Mouse (Mus musculus) lung, embryonic 16.5 days (tissue): ENCODE results near the gene Cd82. TPM values are rescaled to one million over a fixed set of nuclear protein-coding genes. Genes with fewer than 3 reads are reported as not detected.
A peak's percentile ranks its signal among the peaks of the same experiment; 100 is the strongest.

Source experiments
- ATAC-seq: fragments of 200-750 bp; cut with Nextera tagmentation; 2 replicates; pipeline ENCODE4 v1.8.0; 2017; ENCODE audit warnings: low read depth, mild to moderate bottlenecking, moderate library complexity
- H3K27ac ChIP-seq: fragments of 300-500 bp; sonication (generic); 2 replicates; pipeline ENCODE4 v1.5.1; 2014; ENCODE audit warnings: mild to moderate bottlenecking, control low read depth, low read length
- H3K27me3 ChIP-seq: fragments of 300-500 bp; sonication (generic); 2 replicates; pipeline ENCODE4 v1.6.1; 2014; ENCODE audit warnings: low read depth, low read length, mixed read lengths; ENCODE audit not compliant: control insufficient read depth, insufficient read depth
- H3K36me3 ChIP-seq: fragments of 300-500 bp; sonication (generic); 2 replicates; pipeline ENCODE4 v1.6.1; 2014; ENCODE audit warnings: low read length; ENCODE audit not compliant: control insufficient read depth, insufficient read depth
- H3K4me1 ChIP-seq: fragments of 300-500 bp; sonication (generic); replicated peaks from 2 replicates; pipeline ENCODE4 v1.6.1; 2014; ENCODE audit warnings: low read length, mixed read lengths; ENCODE audit not compliant: control insufficient read depth, insufficient read depth
- H3K4me2 ChIP-seq: fragments of 300-500 bp; sonication (generic); 2 replicates; pipeline ENCODE4 v1.6.1; 2014; ENCODE audit warnings: low read depth, low read length, control low read depth
- H3K4me3 ChIP-seq: fragments of 300-500 bp; sonication (generic); 2 replicates; pipeline ENCODE4 v1.5.1; 2014; ENCODE audit warnings: mild to moderate bottlenecking, low read length, control low read depth
- H3K9ac ChIP-seq: fragments of 300-500 bp; sonication (generic); 2 replicates; pipeline ENCODE4 v1.6.1; 2014; ENCODE audit warnings: low read length, control low read depth
- H3K9me3 ChIP-seq: fragments of 300-500 bp; sonication (generic); 2 replicates; pipeline ENCODE4 v1.6.1; 2016; ENCODE audit warnings: low read length; ENCODE audit not compliant: control insufficient read depth
- WGBS: fragments of 180-500 bp; shearing (Covaris S2); extraction: QIAGEN DNeasy Blood & Tissue Kit; methylation state at CpG from one replicate; pipeline ENCODE4 v1.1.7; 2014; 5-methylcytosine and 5-hydroxymethylcytosine counted together
- polyA plus RNA-seq: library from polyadenylated mRNA; unstranded; fragments of >200 nt; fragmentation: Nextera tagmentation; extraction: Ambion mirVana; gene quantifications from 2 replicates; pipeline ENCODE4 v1.2.1, GENCODE M21; 2015

Cd82 gene
- polyA plus RNA-seq, 1 experiment from 2014 or later, result 63.6 TPM

GRCm38 (mm10) chr2:93451219-93451938, 11.6 kb downstream of the Cd82 start:
- WGBS, result 55% methylated on average over 6 of the region's 6 CpGs
- Histone ChIP-seq H3K27ac (peak overlapping the region; percentile 77), H3K4me2 (no peak overlapping the region), H3K9me3 (no peaks in the 10 kb centered on the region), H3K4me3 (no peak overlapping the region), H3K36me3 (no peaks in the 10 kb centered on the region), H3K9ac (no peak overlapping the region), H3K27me3 (no peaks in the 10 kb centered on the region), H3K4me1 (peaks cover 52% of the 10 kb centered on the region)
- no peak for ATAC-seq

GRCm38 (mm10) chr2:93450695-93451094, 12.2 kb downstream of the Cd82 start:
- Histone ChIP-seq H3K9me3 (no peaks in the 10 kb centered on the region), H3K4me2 (no peak overlapping the region), H3K27me3 (no peaks in the 10 kb centered on the region), H3K4me3 (no peak overlapping the region), H3K36me3 (no peaks in the 10 kb centered on the region), H3K9ac (no peak overlapping the region), H3K4me1 (peaks cover 48% of the 10 kb centered on the region), H3K27ac (peak overlapping the region; percentile 77)
- WGBS, result 57% methylated on average over 7 of the region's 7 CpGs
- ATAC-seq, result peak; percentile 16; the same call in 1 of the 2 replicates

- no peaks in the 10 kb centered on the region for H3K27me3 ChIP-seq
- no peak overlapping the region for H3K4me3 ChIP-seq
- peaks cover 40% of the 10 kb centered on the region for H3K4me1 ChIP-seq
- H3K9me3 ChIP-seq, result no peaks in the 10 kb centered on the region
- H3K27ac ChIP-seq, result no peak overlapping the region
- H3K36me3 ChIP-seq, result no peaks in the 10 kb centered on the region
- no peak for ATAC-seq
- no peak overlapping the region for H3K4me2 ChIP-seq
- H3K9ac ChIP-seq, result no peak overlapping the region
- 68% methylated on average over 2 of the region's 2 CpGs for WGBS
These were observed 13.3 kb downstream of the Cd82 start for GRCm38 (mm10) chr2:93449657-93450056.

GRCm38 (mm10) chr2:93448774-93449173, 14.2 kb downstream of the Cd82 start:
- no peaks in the 10 kb centered on the region for H3K27me3 ChIP-seq
- 60% methylated on average over 5 of the region's 5 CpGs for WGBS
- ATAC-seq, result no peak
- H3K9me3 ChIP-seq, result no peaks in the 10 kb centered on the region
- H3K4me2 ChIP-seq, result no peak overlapping the region
- H3K4me1 ChIP-seq, result peaks cover 31% of the 10 kb centered on the region
- H3K36me3 ChIP-seq, result no peaks in the 10 kb centered on the region
- H3K27ac ChIP-seq, result no peak overlapping the region
- H3K4me3 ChIP-seq, result no peak overlapping the region
- H3K9ac ChIP-seq, result no peak overlapping the region

GRCm38 (mm10) chr2:93447500-93448249, 15.3 kb downstream of the Cd82 start:
- Histone ChIP-seq H3K27me3 (no peaks in the 10 kb centered on the region), H3K4me2 (no peak overlapping the region), H3K27ac (no peak overlapping the region), H3K4me1 (peaks cover 26% of the 10 kb centered on the region), H3K4me3 (no peak overlapping the region), H3K36me3 (no peaks in the 10 kb centered on the region), H3K9ac (no peak overlapping the region), H3K9me3 (no peaks in the 10 kb centered on the region)
- ATAC-seq, result no peak
- 74% methylated on average over 6 of the region's 6 CpGs for WGBS

- no peaks in the 10 kb centered on the region for H3K9me3 ChIP-seq
- no peak for ATAC-seq
- no peak overlapping the region for H3K4me2 ChIP-seq
- no peak overlapping the region for H3K27ac ChIP-seq
- H3K27me3 ChIP-seq, result no peaks in the 10 kb centered on the region
- H3K4me1 ChIP-seq, result peaks cover 19% of the 10 kb centered on the region
- no peaks in the 10 kb centered on the region for H3K36me3 ChIP-seq
- no peak overlapping the region for H3K4me3 ChIP-seq
- H3K9ac ChIP-seq, result no peak overlapping the region
- 61% methylated on average over 13 of the region's 13 CpGs for WGBS
These were observed 16.2 kb downstream of the Cd82 start for GRCm38 (mm10) chr2:93446606-93447353.

GRCm38 (mm10) chr2:93445237-93445651, 17.7 kb downstream of the Cd82 start:
- no peak overlapping the region for H3K27ac ChIP-seq

GRCm38 (mm10) chr2:93444280-93444679, 18.7 kb downstream of the Cd82 start:
- no peak overlapping the region for H3K9ac ChIP-seq
- no peak overlapping the region for H3K4me2 ChIP-seq
- no peaks in the 10 kb centered on the region for H3K36me3 ChIP-seq
- H3K4me3 ChIP-seq, result no peak overlapping the region
- no peak overlapping the region for H3K27ac ChIP-seq
- no peaks in the 10 kb centered on the region for H3K9me3 ChIP-seq
- no peaks in the 10 kb centered on the region for H3K27me3 ChIP-seq
- no peak for ATAC-seq
- peaks cover 13% of the 10 kb centered on the region for H3K4me1 ChIP-seq
- WGBS, result 80% methylated on average over 7 of the region's 7 CpGs

More at GRCm38 (mm10) chr2:93445237-93445651, 17.7 kb downstream of the Cd82 start:
- no peaks in the 10 kb centered on the region for H3K36me3 ChIP-seq
- H3K4me3 ChIP-seq, result no peak overlapping the region
- no peak overlapping the region for H3K9ac ChIP-seq
- H3K27me3 ChIP-seq, result no peaks in the 10 kb centered on the region
- no peaks in the 10 kb centered on the region for H3K9me3 ChIP-seq
- 80% methylated on average over 5 of the region's 5 CpGs for WGBS
- peaks cover 8% of the 10 kb centered on the region for H3K4me1 ChIP-seq
- H3K4me2 ChIP-seq, result no peak overlapping the region
- ATAC-seq, result no peak

GRCm38 (mm10) chr2:93443106-93443505, 19.8 kb downstream of the Cd82 start:
- H3K4me1 ChIP-seq, result peaks cover 17% of the 10 kb centered on the region
- H3K36me3 ChIP-seq, result no peaks in the 10 kb centered on the region
- no peak overlapping the region for H3K27ac ChIP-seq
- ATAC-seq, result no peak
- 73% methylated on average over 2 of the region's 2 CpGs for WGBS
- no peak overlapping the region for H3K9ac ChIP-seq
- no peaks in the 10 kb centered on the region for H3K27me3 ChIP-seq
- H3K4me2 ChIP-seq, result no peak overlapping the region
- no peaks in the 10 kb centered on the region for H3K9me3 ChIP-seq
- H3K4me3 ChIP-seq, result no peak overlapping the region
